Mouse (Mus musculus): ENCODE data around the gene Mrpl41.

DNA sequence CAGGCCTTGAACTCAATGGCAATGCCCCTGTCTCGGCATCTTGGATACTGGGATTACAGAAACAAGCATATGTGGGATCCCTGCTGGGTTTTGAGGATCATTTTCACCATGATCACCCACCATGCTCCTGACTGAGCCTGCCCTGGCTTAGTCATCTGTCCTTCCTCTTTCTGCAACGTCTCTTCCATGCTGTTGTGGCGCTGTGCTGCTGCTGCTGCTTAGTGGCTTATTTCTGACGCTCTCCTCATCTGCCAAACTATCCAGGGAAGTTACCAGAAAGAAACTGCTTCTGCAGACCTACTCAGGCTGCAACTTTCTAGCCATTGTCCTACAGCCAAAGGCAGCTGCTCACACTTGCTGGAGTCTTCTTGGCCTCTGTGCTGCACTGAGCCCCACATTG, 4.5 kb downstream of the Mrpl41 start:
- TF ChIP-seq CTCF (IDR thresholded peaks at IDR 0.05; ENCODE audit: extremely low read depth, insufficient read depth, low read length) (no peak), POLR2A (IDR thresholded peaks at IDR 0.05; ENCODE audit: extremely low read depth, insufficient read depth, low read length) (no peak)
